Mouse (Mus musculus) skeletal muscle tissue, adult 2 months (tissue): ENCODE measurements around the gene Pdyn.

Source experiments
- DNase-seq: peaks from one replicate; pipeline ENCODE4 v3.0.0-alpha.2; 2012; ENCODE audit warnings: low read depth, low spot score

Gene Pdyn

GRCm38 (mm10) chr2:129699484-129700158, at the start of gene Pdyn:
TSS of gene Pdyn (minus strand) at chr2:129699844.
- no peak for DNase-seq

GRCm38 (mm10) chr2:129742016-129742415, 42.4 kb upstream of the Pdyn start:
- no peak for DNase-seq

GRCm38 (mm10) chr2:129740515-129740914, 40.9 kb upstream of the Pdyn start:
- no peak for DNase-seq

- DNase-seq: no peak
Observed at GRCm38 (mm10) chr2:129734031-129734430, 34.4 kb upstream of the Pdyn start.

- DNase-seq: peak; percentile 10
Observed at GRCm38 (mm10) chr2:129729681-129730080, 30.0 kb upstream of the Pdyn start.

GRCm38 (mm10) chr2:129715671-129716070, 16.0 kb upstream of the Pdyn start:
- DNase-seq: no peak

- DNase-seq: no peak
Observed at GRCm38 (mm10) chr2:129713026-129713544, 13.4 kb upstream of the Pdyn start.

- peak; percentile 10 for DNase-seq
Observed at GRCm38 (mm10) chr2:129696059-129696458, 3.6 kb downstream of the Pdyn start.

GRCm38 (mm10) chr2:129694303-129694702, 5.3 kb downstream of the Pdyn start:
- DNase-seq: no peak

- DNase-seq: no peak
Observed at GRCm38 (mm10) chr2:129692694-129693093, 7.0 kb downstream of the Pdyn start.

GRCm38 (mm10) chr2:129689694-129690093, 9.9 kb downstream of the Pdyn start:
- DNase-seq: no peak

- DNase-seq: no peak
Observed at GRCm38 (mm10) chr2:129688036-129688625, 11.5 kb downstream of the Pdyn start.

- DNase-seq: no peak
Observed at GRCm38 (mm10) chr2:129686908-129687307, 12.7 kb downstream of the Pdyn start.

- DNase-seq: peak; percentile 12
Observed at GRCm38 (mm10) chr2:129684014-129684413, 15.6 kb downstream of the Pdyn start.

GRCm38 (mm10) chr2:129680236-129680635, 19.4 kb downstream of the Pdyn start:
- no peak for DNase-seq

- DNase-seq: no peak
Observed at GRCm38 (mm10) chr2:129679066-129679465, 20.6 kb downstream of the Pdyn start.

- no peak for DNase-seq
Observed at GRCm38 (mm10) chr2:129677664-129678063, 22.0 kb downstream of the Pdyn start.

- peak; percentile 58 for DNase-seq
Observed at GRCm38 (mm10) chr2:129674935-129675634, 24.6 kb downstream of the Pdyn start.

GRCm38 (mm10) chr2:129671911-129672310, 27.7 kb downstream of the Pdyn start:
- no peak for DNase-seq

- DNase-seq: no peak
Observed at GRCm38 (mm10) chr2:129662484-129662883, 37.2 kb downstream of the Pdyn start.

- DNase-seq: no peak
Observed at GRCm38 (mm10) chr2:129660020-129660419, 39.6 kb downstream of the Pdyn start.

GRCm38 (mm10) chr2:129658796-129659195, 40.8 kb downstream of the Pdyn start:
- DNase-seq: no peak

- DNase-seq: no peak
Observed at GRCm38 (mm10) chr2:129655033-129655432, 44.6 kb downstream of the Pdyn start.
